Comparison of ENCODE assay signal across 27 mouse cellular contexts in the genomic region with DNA sequence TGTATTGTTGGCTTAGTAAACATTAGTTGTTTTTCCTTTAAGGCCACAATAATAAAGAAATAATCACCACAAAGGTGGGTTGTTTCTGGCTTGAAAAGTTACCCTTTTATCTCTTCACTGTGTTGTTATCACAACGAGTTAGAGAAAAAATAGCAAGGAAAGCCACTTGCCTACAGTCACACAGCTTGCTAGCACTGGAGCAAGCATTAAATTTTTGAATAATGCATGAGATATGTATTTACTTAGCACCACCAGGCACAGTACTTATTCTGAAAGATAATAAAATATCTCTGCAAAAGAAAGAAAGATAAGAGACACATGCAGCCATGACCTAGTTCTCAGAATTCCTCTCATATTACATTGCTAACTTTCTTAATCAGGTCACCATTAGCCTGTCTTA.
A peak's percentile ranks its signal among the peaks of the same experiment; 100 is the strongest.
DNase-seq lines count a peak whose midpoint lies in the region; ATAC-seq and TF ChIP-seq lines count a peak whose summit lies in the region.
"Had no signal": no experiment of that assay in that cellular context is flagged by ENCODE, and none has a peak within 500 bp of the region (broad histone marks: within the 10 kb centered on the region; RNA-seq: fewer than 3 reads in every experiment).

No protein-coding gene starts in this region.

- H3K9ac ChIP-seq in forebrain, embryonic 12.5 days, result no peak overlapping the region
- no peak overlapping the region for H3K9ac ChIP-seq in forebrain, embryonic 16.5 days (replicated peaks; ENCODE audit: low read depth, low read length)
- no peak overlapping the region for H3K9ac ChIP-seq in hindbrain, embryonic 13.5 days
- no peak overlapping the region for H3K9ac ChIP-seq in hindbrain, postnatal 0 days (replicated peaks; ENCODE audit: low read length)
- H3K9ac ChIP-seq in hindbrain, embryonic 16.5 days (ENCODE audit: low read depth, low read length), result no peak overlapping the region
- no peak overlapping the region for H3K9ac ChIP-seq in midbrain, embryonic 15.5 days
- H3K9ac ChIP-seq in kidney, embryonic 14.5 days (ENCODE audit: low read depth, low read length), result no peak overlapping the region
- H3K9ac ChIP-seq: embryonic facial prominence, embryonic 12.5 days; embryonic facial prominence, embryonic 15.5 days; forebrain, embryonic 13.5 days; forebrain, postnatal 0 days; heart, embryonic 13.5 days had no signal

- H3K9me3 ChIP-seq in forebrain, embryonic 12.5 days, result no peaks in the 10 kb centered on the region
- H3K9me3 ChIP-seq in forebrain, embryonic 16.5 days (ENCODE audit: control insufficient read depth, low read length), result no peaks in the 10 kb centered on the region
- no peaks in the 10 kb centered on the region for H3K9me3 ChIP-seq in hindbrain, embryonic 13.5 days
- H3K9me3 ChIP-seq in hindbrain, postnatal 0 days (ENCODE audit: low read length), result no peaks in the 10 kb centered on the region
- H3K9me3 ChIP-seq in hindbrain, embryonic 16.5 days (ENCODE audit: control insufficient read depth, low read length), result no peaks in the 10 kb centered on the region
- no peaks in the 10 kb centered on the region for H3K9me3 ChIP-seq in midbrain, embryonic 15.5 days
- no peaks in the 10 kb centered on the region for H3K9me3 ChIP-seq in kidney, embryonic 14.5 days (ENCODE audit: control insufficient read depth, low read length)
- H3K9me3 ChIP-seq: embryonic facial prominence, embryonic 12.5 days; embryonic facial prominence, embryonic 15.5 days; forebrain, embryonic 13.5 days; heart, embryonic 10.5 days; heart, embryonic 13.5 days had no signal

- 0 out of 2 replicates have a peak, but pooled peaks have one; percentile 42 for ATAC-seq in forebrain, embryonic 12.5 days (ENCODE audit: low FRiP score)
- ATAC-seq in forebrain, embryonic 16.5 days, result no peak
- 0 out of 2 replicates have a peak, but pooled peaks have one; percentile 26 for ATAC-seq in hindbrain, embryonic 13.5 days (ENCODE audit: low FRiP score)
- no peak for ATAC-seq in hindbrain, postnatal 0 days
- peak; percentile 41; the same call in 1 of the 2 replicates for ATAC-seq in hindbrain, embryonic 16.5 days
- 0 out of 2 replicates have a peak, but pooled peaks have one; percentile 58 for ATAC-seq in midbrain, embryonic 15.5 days (replicated peaks)
- no peak for ATAC-seq in kidney, embryonic 14.5 days (ENCODE audit: low FRiP score, low TSS enrichment)
- ATAC-seq: activated CD4-positive, CD25-positive, alpha-beta regulatory T cell, adult 4 months; forebrain, embryonic 13.5 days; forebrain, postnatal 0 days; intestine, postnatal 0 days had no signal

- H3K4me2 ChIP-seq in forebrain, embryonic 12.5 days, result no peak overlapping the region
- no peak overlapping the region for H3K4me2 ChIP-seq in forebrain, embryonic 16.5 days (ENCODE audit: low read length)
- no peak overlapping the region for H3K4me2 ChIP-seq in hindbrain, embryonic 13.5 days
- no peak overlapping the region for H3K4me2 ChIP-seq in hindbrain, postnatal 0 days (ENCODE audit: low read depth, low read length)
- no peak overlapping the region for H3K4me2 ChIP-seq in hindbrain, embryonic 16.5 days (ENCODE audit: low read length)
- no peak overlapping the region for H3K4me2 ChIP-seq in midbrain, embryonic 15.5 days
- H3K4me2 ChIP-seq in kidney, embryonic 14.5 days (replicated peaks; ENCODE audit: low read depth, low read length), result no peak overlapping the region
- H3K4me2 ChIP-seq: embryonic facial prominence, embryonic 12.5 days; embryonic facial prominence, embryonic 15.5 days; forebrain, embryonic 13.5 days; heart, embryonic 13.5 days had no signal

- peaks cover 11% of the 10 kb centered on the region; the same call in 1 of the 2 replicates for H3K4me1 ChIP-seq in forebrain, embryonic 12.5 days
- H3K4me1 ChIP-seq in forebrain, embryonic 16.5 days (replicated peaks; ENCODE audit: control insufficient read depth, insufficient read depth, low read length), result peaks cover 3% of the 10 kb centered on the region
- peaks cover 15% of the 10 kb centered on the region for H3K4me1 ChIP-seq in hindbrain, embryonic 13.5 days (replicated peaks)
- no peaks in the 10 kb centered on the region for H3K4me1 ChIP-seq in hindbrain, postnatal 0 days (ENCODE audit: insufficient read depth, low read length)
- H3K4me1 ChIP-seq in hindbrain, embryonic 16.5 days (ENCODE audit: control insufficient read depth, insufficient read depth, low read depth, low read length), result no peaks in the 10 kb centered on the region; the same call in 1 of the 2 replicates
- H3K4me1 ChIP-seq in midbrain, embryonic 15.5 days, result peaks cover 12% of the 10 kb centered on the region; the same call in 1 of the 2 replicates
- H3K4me1 ChIP-seq in kidney, embryonic 14.5 days (ENCODE audit: control insufficient read depth, insufficient read depth, low read length), result no peaks in the 10 kb centered on the region
- H3K4me1 ChIP-seq: embryonic facial prominence, embryonic 12.5 days; embryonic facial prominence, embryonic 15.5 days; forebrain, embryonic 13.5 days; heart, embryonic 10.5 days; heart, embryonic 13.5 days had no signal

- no peaks in the 10 kb centered on the region for H3K36me3 ChIP-seq in forebrain, embryonic 12.5 days (replicated peaks)
- no peaks in the 10 kb centered on the region for H3K36me3 ChIP-seq in forebrain, embryonic 16.5 days (ENCODE audit: control insufficient read depth, insufficient read depth)
- no peaks in the 10 kb centered on the region for H3K36me3 ChIP-seq in hindbrain, embryonic 13.5 days
- H3K36me3 ChIP-seq in hindbrain, postnatal 0 days (ENCODE audit: insufficient read depth, low read length), result no peaks in the 10 kb centered on the region
- H3K36me3 ChIP-seq in hindbrain, embryonic 16.5 days (ENCODE audit: control insufficient read depth, insufficient read depth, low read length), result no peaks in the 10 kb centered on the region
- H3K36me3 ChIP-seq in midbrain, embryonic 15.5 days (replicated peaks), result no peaks in the 10 kb centered on the region
- H3K36me3 ChIP-seq in kidney, embryonic 14.5 days (ENCODE audit: control insufficient read depth, insufficient read depth, low read length), result no peaks in the 10 kb centered on the region
- H3K36me3 ChIP-seq: embryonic facial prominence, embryonic 12.5 days; embryonic facial prominence, embryonic 15.5 days; heart, embryonic 10.5 days; heart, embryonic 13.5 days had no signal

- 67% methylated on average over 1 of the region's 1 CpGs for WGBS in forebrain, embryonic 12.5 days
- 37% methylated on average over 1 of the region's 1 CpGs for WGBS in forebrain, embryonic 16.5 days
- 51% methylated on average over 1 of the region's 1 CpGs for WGBS in hindbrain, embryonic 13.5 days
- 43% methylated on average over 1 of the region's 1 CpGs for WGBS in hindbrain, postnatal 0 days
- WGBS in hindbrain, embryonic 16.5 days, result 43% methylated on average over 1 of the region's 1 CpGs
- 26% methylated on average over 1 of the region's 1 CpGs for WGBS in midbrain, embryonic 15.5 days
- 68% methylated on average over 1 of the region's 1 CpGs for WGBS in kidney, embryonic 14.5 days

- TF ChIP-seq CTCF in hindbrain, postnatal 0 days (IDR thresholded peaks at IDR 0.05; ENCODE audit: low read depth), result no peak

- no peak overlapping the region for H3K27ac ChIP-seq in forebrain, embryonic 12.5 days
- no peak overlapping the region for H3K27ac ChIP-seq in forebrain, embryonic 16.5 days (ENCODE audit: low read length)
- no peak overlapping the region for H3K27ac ChIP-seq in hindbrain, embryonic 13.5 days
- no peak overlapping the region for H3K27ac ChIP-seq in hindbrain, postnatal 0 days
- no peak overlapping the region for H3K27ac ChIP-seq in hindbrain, embryonic 16.5 days (ENCODE audit: low read depth, low read length)
- no peak overlapping the region for H3K27ac ChIP-seq in midbrain, embryonic 15.5 days
- H3K27ac ChIP-seq in kidney, embryonic 14.5 days (ENCODE audit: low read depth, low read length), result no peak overlapping the region
- H3K27ac ChIP-seq: embryonic facial prominence, embryonic 12.5 days; embryonic facial prominence, embryonic 15.5 days; forebrain, embryonic 13.5 days; heart, adult 2 months; heart, embryonic 10.5 days; heart, embryonic 13.5 days had no signal

- H3K4me3 ChIP-seq in forebrain, embryonic 12.5 days (replicated peaks), result no peak overlapping the region
- H3K4me3 ChIP-seq in forebrain, embryonic 16.5 days (replicated peaks; ENCODE audit: low read length), result no peak overlapping the region
- H3K4me3 ChIP-seq in hindbrain, embryonic 13.5 days, result no peak overlapping the region
- no peak overlapping the region for H3K4me3 ChIP-seq in hindbrain, postnatal 0 days (ENCODE audit: low read length)
- H3K4me3 ChIP-seq in hindbrain, embryonic 16.5 days (ENCODE audit: low read length), result no peak overlapping the region
- H3K4me3 ChIP-seq in midbrain, embryonic 15.5 days, result no peak overlapping the region
- no peak overlapping the region for H3K4me3 ChIP-seq in kidney, embryonic 14.5 days (ENCODE audit: low read length)
- H3K4me3 ChIP-seq: embryonic facial prominence, embryonic 12.5 days; embryonic facial prominence, embryonic 15.5 days; erythroblast, embryonic 14.5 days; forebrain, embryonic 13.5 days; heart, adult 2 months; heart, embryonic 10.5 days; heart, embryonic 13.5 days had no signal

- DNase-seq in hindbrain, postnatal 0 days (ENCODE audit: low spot score), result no peak
- no peak for DNase-seq in adrenal gland, adult 18-20 months (ENCODE audit: low spot score in 2 of 2)
- DNase-seq: adrenal gland, postnatal 10 days; adrenal gland, postnatal 36 days; cerebellum, adult 18-20 months; cerebellum, adult 9-10 months; cerebellum, postnatal 14 days; forebrain, postnatal 0 days; gastrocnemius, postnatal 10 days; gastrocnemius, postnatal 36 days; heart, adult 2 months; heart, postnatal 14 days; heart, postnatal 4 days had no signal

- no peaks in the 10 kb centered on the region for H3K27me3 ChIP-seq in forebrain, embryonic 12.5 days
- no peaks in the 10 kb centered on the region for H3K27me3 ChIP-seq in forebrain, embryonic 16.5 days (replicated peaks; ENCODE audit: control insufficient read depth, insufficient read depth, low read length)
- H3K27me3 ChIP-seq in hindbrain, embryonic 13.5 days, result no peaks in the 10 kb centered on the region
- H3K27me3 ChIP-seq in hindbrain, postnatal 0 days (ENCODE audit: insufficient read depth, low read length), result no peaks in the 10 kb centered on the region
- no peaks in the 10 kb centered on the region for H3K27me3 ChIP-seq in hindbrain, embryonic 16.5 days (replicated peaks; ENCODE audit: control insufficient read depth, insufficient read depth, low read length)
- no peaks in the 10 kb centered on the region for H3K27me3 ChIP-seq in midbrain, embryonic 15.5 days (replicated peaks)
- H3K27me3 ChIP-seq in kidney, embryonic 14.5 days (ENCODE audit: control insufficient read depth, insufficient read depth, low read length), result no peaks in the 10 kb centered on the region
- H3K27me3 ChIP-seq: embryonic facial prominence, embryonic 12.5 days; embryonic facial prominence, embryonic 15.5 days; forebrain, embryonic 13.5 days; heart, embryonic 13.5 days had no signal

Comparison
In these comparisons a context has a peak if more than half of its experiments do, and no peak if none do; other contexts are left out.
1. ATAC-seq: peak in forebrain, embryonic 12.5 days (single experiment), hindbrain, embryonic 13.5 days (single experiment), hindbrain, embryonic 16.5 days (single experiment) and midbrain, embryonic 15.5 days (single experiment); none in forebrain, embryonic 16.5 days (single experiment), hindbrain, postnatal 0 days (single experiment) and kidney, embryonic 14.5 days (single experiment).